Mouse (Mus musculus) liver, embryonic 16.5 days (tissue): ENCODE measurements around the gene Gm14327. TPM values are rescaled to one million over a fixed set of nuclear protein-coding genes. Genes with fewer than 3 reads are reported as not detected.
"Not testable (repeated sequence)": the region's sequence is repeated elsewhere in the genome, so short reads cannot be mapped to it uniquely, and the experiment has no call there.

Experiments used
- ATAC-seq: fragments of 200-750 bp; cut with Nextera tagmentation; 2 replicates; pipeline ENCODE4 v1.8.0; 2017; ENCODE audit warnings: low read depth, mild to moderate bottlenecking, moderate number of reproducible peaks, moderate library complexity
- H3K27ac ChIP-seq: fragments of 300-500 bp; sonication (generic); 2 replicates; pipeline ENCODE4 v1.5.1; 2014; ENCODE audit warnings: mild to moderate bottlenecking, low read length
- H3K27me3 ChIP-seq: fragments of 300-500 bp; sonication (generic); 2 replicates; pipeline ENCODE4 v1.6.1; 2014; ENCODE audit warnings: low read depth, low read length, mixed read lengths; ENCODE audit not compliant: control insufficient read depth, insufficient read depth
- H3K36me3 ChIP-seq: fragments of 300-500 bp; sonication (generic); 2 replicates; pipeline ENCODE4 v1.6.1; 2014; ENCODE audit warnings: mild to moderate bottlenecking; ENCODE audit not compliant: control insufficient read depth, insufficient read depth
- H3K4me1 ChIP-seq: fragments of 300-500 bp; sonication (generic); 2 replicates; pipeline ENCODE4 v1.6.1; 2014; ENCODE audit warnings: low read depth, low read length, mixed read lengths; ENCODE audit not compliant: control insufficient read depth
- H3K4me2 ChIP-seq: fragments of 300-500 bp; sonication (generic); 2 replicates; pipeline ENCODE4 v1.6.1; 2014; ENCODE audit warnings: low read depth, low read length, mixed read lengths
- H3K4me3 ChIP-seq: fragments of 300-500 bp; sonication (generic); 2 replicates; pipeline ENCODE4 v1.5.1; 2014; ENCODE audit warnings: low read depth, mild to moderate bottlenecking, low read length
- H3K9ac ChIP-seq: fragments of 300-500 bp; sonication (generic); 2 replicates; pipeline ENCODE4 v1.6.1; 2014; ENCODE audit warnings: low read depth, low read length
- H3K9me3 ChIP-seq: fragments of 300-500 bp; sonication (generic); replicated peaks from 2 replicates; pipeline ENCODE4 v1.6.1; 2016; ENCODE audit warnings: low read length; ENCODE audit not compliant: control insufficient read depth
- WGBS: fragments of 180-500 bp; shearing (Covaris S2); extraction: QIAGEN DNeasy Blood & Tissue Kit; methylation state at CpG from one replicate; pipeline ENCODE4 v1.1.7; 2014; ENCODE audit not compliant: insufficient replicate concordance; 5-methylcytosine and 5-hydroxymethylcytosine counted together
- polyA plus RNA-seq: library from polyadenylated mRNA; unstranded; fragments of >200 nt; fragmentation: Nextera tagmentation; extraction: Ambion mirVana; gene quantifications from 2 replicates; pipeline ENCODE4 v1.2.1, GENCODE M21; 2015

Gene Gm14327
- polyA plus RNA-seq: 1.4 and 1.5 TPM in 2 replicates

DNA sequence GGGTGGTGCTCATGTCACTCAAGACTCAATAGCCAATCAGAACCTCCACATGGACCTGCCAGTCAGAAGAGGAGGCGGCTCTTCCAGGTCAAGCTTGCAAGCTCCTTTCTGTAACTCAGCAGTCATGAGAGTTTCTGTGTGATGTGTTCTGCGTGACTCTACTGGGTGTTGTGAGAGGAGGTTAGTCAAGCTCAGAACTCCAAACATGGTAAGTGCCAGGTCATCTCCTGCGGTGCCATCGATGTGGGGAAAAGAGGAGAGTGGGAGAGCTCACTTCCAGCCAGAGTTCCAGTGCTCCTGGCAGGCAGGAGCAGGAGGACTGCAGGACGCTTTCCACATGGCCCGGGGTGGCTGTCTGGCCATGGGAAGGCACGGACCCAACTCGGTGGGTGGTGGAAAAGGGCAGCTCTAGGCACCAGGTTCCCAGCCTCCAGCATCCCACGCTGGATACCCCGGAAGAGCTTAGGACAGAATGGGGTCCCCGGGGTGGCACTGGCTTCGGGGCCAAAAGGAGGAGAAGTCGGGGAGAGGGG is at the start of gene Gm14327:
Gene Gm14327 (plus strand): TSS at position 51 of the 533 bp plus-strand sequence.
- H3K36me3 ChIP-seq, H3K27me3 ChIP-seq, ATAC-seq, H3K4me2 ChIP-seq, H3K9me3 ChIP-seq, H3K4me3 ChIP-seq, H3K4me1 ChIP-seq, H3K9ac ChIP-seq, H3K27ac ChIP-seq: not testable (repeated sequence)
- WGBS: 43% methylated on average over 7 of the region's 13 CpGs

DNA sequence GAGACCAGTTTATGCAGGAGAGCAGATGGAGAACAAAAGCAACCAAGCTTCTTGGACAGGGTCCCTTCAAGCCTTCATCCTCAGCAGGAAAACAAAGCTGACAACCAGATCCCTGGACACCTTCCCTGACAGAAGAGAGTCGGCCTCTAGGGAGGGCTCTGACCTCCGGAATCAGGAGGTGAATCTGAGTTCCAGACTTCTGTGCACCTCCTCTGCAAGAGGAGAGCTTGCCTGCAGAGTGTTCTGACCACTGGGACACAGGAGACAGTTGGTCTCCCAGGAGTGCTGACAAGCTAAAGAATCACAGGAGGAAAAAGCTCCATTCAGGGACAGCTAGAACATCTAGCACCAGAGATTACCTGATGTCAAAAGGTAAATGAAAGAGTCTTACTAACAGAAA is 34.6 kb upstream of the Gm14327 start:
- not testable (repeated sequence) for ATAC-seq, H3K27me3 ChIP-seq, H3K4me2 ChIP-seq, H3K27ac ChIP-seq, H3K36me3 ChIP-seq, H3K9ac ChIP-seq, H3K4me1 ChIP-seq, H3K4me3 ChIP-seq, H3K9me3 ChIP-seq
- 53% methylated on average over 2 of the region's 2 CpGs for WGBS

DNA sequence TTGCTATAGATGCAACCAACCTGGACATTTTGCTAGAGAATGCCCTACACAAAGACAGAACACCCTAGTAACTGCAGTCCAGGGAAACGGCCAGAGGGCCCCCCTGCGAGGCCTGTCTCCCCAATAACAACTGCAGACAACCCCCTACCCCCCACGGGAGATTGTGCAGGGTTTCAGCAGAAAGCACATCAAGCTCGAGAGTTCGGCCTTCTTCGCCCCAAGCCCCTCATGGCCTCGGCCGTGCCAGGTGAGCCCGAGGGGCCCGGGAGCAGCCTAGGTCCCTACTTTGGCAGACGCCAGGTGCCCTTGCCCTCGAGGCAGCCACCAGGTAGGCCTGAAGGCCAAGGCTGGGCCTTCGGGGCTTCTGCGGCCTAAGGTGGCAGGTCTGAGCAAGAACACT is 9.2 kb upstream of the Gm14327 start:
- not testable (repeated sequence) for H3K4me2 ChIP-seq, H3K36me3 ChIP-seq, H3K4me3 ChIP-seq, H3K9me3 ChIP-seq, H3K27ac ChIP-seq, H3K27me3 ChIP-seq, ATAC-seq, H3K9ac ChIP-seq, H3K4me1 ChIP-seq
- 72% methylated on average over 12 of the region's 14 CpGs for WGBS

DNA sequence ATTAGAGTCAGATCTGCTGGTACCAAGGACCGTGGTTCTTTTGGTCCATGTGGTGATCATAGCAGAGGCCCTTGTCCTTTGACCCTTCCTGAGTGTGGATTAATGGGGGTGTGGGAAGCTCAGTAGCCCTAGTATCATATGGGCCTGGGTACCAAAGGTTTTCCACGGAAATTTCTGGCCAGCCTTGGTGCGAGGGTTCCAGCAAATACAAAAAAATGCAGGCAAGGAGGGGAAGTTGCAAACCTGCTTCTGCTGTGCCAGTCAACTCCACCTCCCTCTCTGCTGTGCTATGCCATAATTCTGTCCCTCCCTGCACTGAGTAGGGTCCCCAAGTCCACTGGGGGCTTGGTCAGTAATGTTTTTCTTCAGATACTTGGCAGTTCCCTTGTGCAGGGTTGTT is 1.3 kb downstream of the Gm14327 start:
- not testable (repeated sequence) for H3K4me3 ChIP-seq, H3K4me2 ChIP-seq, H3K9ac ChIP-seq, H3K9me3 ChIP-seq, H3K36me3 ChIP-seq, ATAC-seq, H3K4me1 ChIP-seq, H3K27ac ChIP-seq, H3K27me3 ChIP-seq
- 45% methylated on average over 2 of the region's 3 CpGs for WGBS

DNA sequence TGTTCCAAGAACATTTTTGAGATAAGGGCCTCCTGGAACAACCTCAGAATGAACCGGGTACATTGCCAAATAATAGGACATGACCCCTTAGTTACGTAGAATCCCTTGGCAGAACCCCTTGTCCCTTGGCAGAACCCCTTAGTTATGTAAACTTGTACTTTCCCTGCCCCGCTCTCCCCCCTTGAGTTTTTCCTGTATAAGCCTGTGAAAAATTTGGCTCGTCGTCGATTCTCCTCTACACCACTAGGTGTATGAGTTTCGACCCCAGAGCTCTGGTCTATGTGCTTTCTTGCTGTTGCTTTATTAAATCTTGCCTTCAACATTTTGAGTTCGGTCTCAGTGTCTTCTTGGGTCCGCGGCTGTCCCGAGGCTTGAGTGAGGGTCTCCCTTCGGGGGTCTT is 6.4 kb downstream of the Gm14327 start:
- not testable (repeated sequence) for H3K4me2 ChIP-seq, H3K9me3 ChIP-seq, H3K4me3 ChIP-seq, H3K4me1 ChIP-seq, H3K36me3 ChIP-seq, H3K27me3 ChIP-seq, H3K9ac ChIP-seq, H3K27ac ChIP-seq, ATAC-seq
- no CpG with 5 or more reads among the region's 12 CpGs for WGBS

DNA sequence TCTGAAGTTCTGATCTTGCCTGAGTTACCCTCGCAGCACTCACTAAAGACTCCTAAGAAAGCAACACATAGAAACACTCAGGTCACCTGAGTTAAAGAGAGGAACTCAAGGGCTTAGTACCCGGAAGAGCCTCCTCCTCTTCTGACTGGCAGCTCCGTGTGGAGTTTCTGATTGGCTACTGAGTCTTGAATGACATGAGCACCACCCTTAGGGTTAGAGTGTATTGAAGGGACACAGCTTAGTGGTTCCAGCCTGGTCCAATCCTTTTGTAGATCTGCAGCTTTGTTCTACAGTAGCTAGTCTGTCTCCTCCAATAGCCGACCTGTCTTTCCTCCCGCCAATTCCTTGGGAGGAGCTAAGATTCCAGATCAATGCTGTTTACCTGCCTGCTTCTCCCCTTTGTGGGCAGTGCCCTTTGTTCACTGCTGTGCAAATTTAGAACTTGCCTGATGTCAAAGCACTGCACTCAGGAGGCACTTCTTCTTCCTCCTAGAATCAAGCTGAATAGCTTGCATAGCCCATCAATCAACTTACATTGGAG is 28.7 kb downstream of the Gm14327 start, which contains the start of gene Zfp972:
Gene Zfp972 (minus strand): TSS at position 51 of the 541 bp plus-strand sequence.
- H3K36me3 ChIP-seq, H3K4me2 ChIP-seq, H3K4me3 ChIP-seq, H3K9ac ChIP-seq, H3K27ac ChIP-seq, H3K27me3 ChIP-seq, H3K9me3 ChIP-seq, H3K4me1 ChIP-seq, ATAC-seq: not testable (repeated sequence)
- WGBS: 45% methylated on average over 4 of the region's 5 CpGs

Other genes with a start within 250 kb of the Gm14327 start
- 0.93 and 0.95 TPM in 2 replicates for gene Gm14322, start 137.8 kb upstream of the Gm14327 start, polyA plus RNA-seq
- 7.6 and 8.5 TPM in 2 replicates for gene Gm14325, start 56.8 kb upstream of the Gm14327 start, polyA plus RNA-seq
- 0.41 and 0.55 TPM in 2 replicates for gene Zfp972, start 28.5 kb downstream of the Gm14327 start, polyA plus RNA-seq
- 4.1 and 4.6 TPM in 2 replicates for gene Gm14326, start 60.2 kb downstream of the Gm14327 start, polyA plus RNA-seq
- gene Zfp971, start 126.2 kb downstream of the Gm14327 start, polyA plus RNA-seq: 3.8 and 4.2 TPM in 2 replicates
- gene Zfp931, start 181.4 kb downstream of the Gm14327 start, polyA plus RNA-seq: 3.4 and 4.4 TPM in 2 replicates
- gene Phactr3, start 221.9 kb downstream of the Gm14327 start, polyA plus RNA-seq: 0.04 and 0.08 TPM in 2 replicates